Mouse (Mus musculus): ENCODE data around the gene Cenpa. TPM values are rescaled to one million over a fixed set of nuclear protein-coding genes. Genes with fewer than 3 reads are reported as not detected.
"Not testable (repeated sequence)": the region's sequence is repeated elsewhere in the genome, so short reads cannot be mapped to it uniquely, and the experiment has no call there.

The Cenpa gene
- polyA plus RNA-seq, 1 experiment from 2014 or later = 290 TPM

- not testable (repeated sequence) for H3K4me3 ChIP-seq (ENCODE audit: control insufficient read depth in 1 of 2, insufficient read depth in 1 of 2, low read depth in 1 of 2, low read length in 2 of 2); H3K27ac ChIP-seq (replicated peaks in 1 of 2; ENCODE audit: control insufficient read depth in 1 of 2, insufficient read depth in 1 of 2, low read depth in 2 of 2, low read length in 2 of 2); H3K4me1 ChIP-seq (ENCODE audit: control insufficient read depth in 2 of 2, insufficient read depth in 2 of 2, low read length in 2 of 2); ATAC-seq (ENCODE audit: insufficient number of reproducible peaks, insufficient read depth, low FRiP score, low read depth); H3K4me2 ChIP-seq (ENCODE audit: low read length); H3K27me3 ChIP-seq (ENCODE audit: control insufficient read depth, insufficient read depth, low read length); H3K9ac ChIP-seq (ENCODE audit: low read length); H3K9me3 ChIP-seq (ENCODE audit: control insufficient read depth, low read length)
- peaks cover 41% of the 10 kb centered on the region for H3K36me3 ChIP-seq (ENCODE audit: control insufficient read depth, insufficient read depth, low read length)
- 89% methylated on average over 3 of the region's 3 CpGs for WGBS
Observed at GRCm38 (mm10) chr5:30678069-30678468, 11.5 kb downstream of the Cenpa start.

- Histone ChIP-seq H3K36me3 (ENCODE audit: control insufficient read depth, insufficient read depth, low read length) (peaks cover 34% of the 10 kb centered on the region), H3K4me2 (ENCODE audit: low read length) (no peak overlapping the region), H3K9ac (ENCODE audit: low read length) (no peak overlapping the region), H3K4me1 (ENCODE audit: control insufficient read depth in 2 of 2, insufficient read depth in 2 of 2, low read length in 2 of 2) (no peaks in the 10 kb centered on the region), H3K4me3 (ENCODE audit: control insufficient read depth in 1 of 2, insufficient read depth in 1 of 2, low read depth in 1 of 2, low read length in 2 of 2) (no peak overlapping the region), H3K27ac (replicated peaks in 1 of 2; ENCODE audit: control insufficient read depth in 1 of 2, insufficient read depth in 1 of 2, low read depth in 2 of 2, low read length in 2 of 2) (no peak overlapping the region), H3K27me3 (ENCODE audit: control insufficient read depth, insufficient read depth, low read length) (no peaks in the 10 kb centered on the region), H3K9me3 (ENCODE audit: control insufficient read depth, low read length) (no peaks in the 10 kb centered on the region)
- 96% methylated on average over 4 of the region's 4 CpGs for WGBS
- ATAC-seq (ENCODE audit: insufficient number of reproducible peaks, insufficient read depth, low FRiP score, low read depth) = no peak
Observed at GRCm38 (mm10) chr5:30678722-30679296, 12.2 kb downstream of the Cenpa start.

GRCm38 (mm10) chr5:30679593-30679992, 13.0 kb downstream of the Cenpa start:
- H3K4me3 ChIP-seq (ENCODE audit: control insufficient read depth in 1 of 2, insufficient read depth in 1 of 2, low read depth in 1 of 2, low read length in 2 of 2) = no peak overlapping the region
- H3K4me1 ChIP-seq (ENCODE audit: control insufficient read depth in 2 of 2, insufficient read depth in 2 of 2, low read length in 2 of 2) = no peaks in the 10 kb centered on the region
- no peak overlapping the region for H3K4me2 ChIP-seq (ENCODE audit: low read length)
- H3K27me3 ChIP-seq (ENCODE audit: control insufficient read depth, insufficient read depth, low read length) = no peaks in the 10 kb centered on the region
- H3K9me3 ChIP-seq (ENCODE audit: control insufficient read depth, low read length) = no peaks in the 10 kb centered on the region
- H3K9ac ChIP-seq (ENCODE audit: low read length) = no peak overlapping the region
- no peak for ATAC-seq (ENCODE audit: insufficient number of reproducible peaks, insufficient read depth, low FRiP score, low read depth)
- 66% methylated on average over 5 of the region's 5 CpGs for WGBS
- H3K36me3 ChIP-seq (ENCODE audit: control insufficient read depth, insufficient read depth, low read length) = peaks cover 26% of the 10 kb centered on the region
- no peak overlapping the region for H3K27ac ChIP-seq (replicated peaks in 1 of 2; ENCODE audit: control insufficient read depth in 1 of 2, insufficient read depth in 1 of 2, low read depth in 2 of 2, low read length in 2 of 2)

- Histone ChIP-seq H3K36me3 (ENCODE audit: control insufficient read depth, insufficient read depth, low read length) (0 out of 2 replicates have a peak, but pooled peaks cover 3% of the 10 kb centered on the region), H3K9me3 (ENCODE audit: control insufficient read depth, low read length) (no peaks in the 10 kb centered on the region), H3K4me2 (ENCODE audit: low read length) (no peak overlapping the region), H3K4me3 (ENCODE audit: control insufficient read depth in 1 of 2, insufficient read depth in 1 of 2, low read depth in 1 of 2, low read length in 2 of 2) (no peak overlapping the region), H3K27me3 (ENCODE audit: control insufficient read depth, insufficient read depth, low read length) (no peaks in the 10 kb centered on the region), H3K27ac (replicated peaks in 1 of 2; ENCODE audit: control insufficient read depth in 1 of 2, insufficient read depth in 1 of 2, low read depth in 2 of 2, low read length in 2 of 2) (no peak overlapping the region), H3K9ac (ENCODE audit: low read length) (no peak overlapping the region), H3K4me1 (ENCODE audit: control insufficient read depth in 2 of 2, insufficient read depth in 2 of 2, low read length in 2 of 2) (no peaks in the 10 kb centered on the region)
- ATAC-seq (ENCODE audit: insufficient number of reproducible peaks, insufficient read depth, low FRiP score, low read depth) = no peak
- WGBS = 78% methylated on average over 5 of the region's 5 CpGs
Observed at GRCm38 (mm10) chr5:30681970-30682369, 15.4 kb downstream of the Cenpa start.

DNA sequence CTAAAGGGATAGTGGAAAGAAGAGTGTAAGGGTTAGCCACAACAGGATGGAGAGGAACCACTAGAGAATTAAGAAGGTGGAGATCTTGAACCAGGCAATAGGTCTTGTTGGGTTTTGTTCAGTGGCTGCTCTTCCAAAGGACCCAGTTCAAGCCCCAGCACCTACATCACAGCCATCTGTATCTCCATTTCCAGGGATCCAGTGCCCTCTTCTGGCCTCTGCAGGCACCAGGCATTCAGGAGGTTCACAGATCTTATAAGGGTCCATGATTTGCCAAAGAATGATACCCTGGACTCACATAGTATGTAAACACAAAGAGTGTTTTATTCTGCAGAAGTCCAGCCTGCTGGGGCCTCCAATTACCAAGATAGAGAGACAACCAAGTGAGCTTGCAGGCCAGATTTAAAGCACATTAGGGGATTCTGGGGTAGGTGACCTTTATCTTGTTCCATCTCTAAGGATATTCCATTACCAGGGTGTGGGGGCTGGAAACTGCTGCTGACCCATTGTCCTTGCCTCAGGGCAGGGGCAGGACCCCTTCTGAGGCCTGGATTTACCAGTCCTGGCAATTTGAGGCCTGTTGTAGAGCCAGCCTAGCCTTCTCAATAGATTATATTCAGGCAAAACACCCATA, 16.5 kb downstream of the Cenpa start:
- H3K4me3 ChIP-seq (ENCODE audit: control insufficient read depth in 1 of 2, insufficient read depth in 1 of 2, low read depth in 1 of 2, low read length in 2 of 2) = no peak overlapping the region
- no peaks in the 10 kb centered on the region for H3K27me3 ChIP-seq (ENCODE audit: control insufficient read depth, insufficient read depth, low read length)
- no peak overlapping the region for H3K27ac ChIP-seq (replicated peaks in 1 of 2; ENCODE audit: control insufficient read depth in 1 of 2, insufficient read depth in 1 of 2, low read depth in 2 of 2, low read length in 2 of 2)
- no peaks in the 10 kb centered on the region for H3K4me1 ChIP-seq (ENCODE audit: control insufficient read depth in 2 of 2, insufficient read depth in 2 of 2, low read length in 2 of 2)
- no peak for ATAC-seq (ENCODE audit: insufficient number of reproducible peaks, insufficient read depth, low FRiP score, low read depth)
- H3K4me2 ChIP-seq (ENCODE audit: low read length) = no peak overlapping the region
- H3K9ac ChIP-seq (ENCODE audit: low read length) = no peak overlapping the region
- no peaks in the 10 kb centered on the region for H3K36me3 ChIP-seq (ENCODE audit: control insufficient read depth, insufficient read depth, low read length)
- H3K9me3 ChIP-seq (ENCODE audit: control insufficient read depth, low read length) = no peaks in the 10 kb centered on the region

DNA sequence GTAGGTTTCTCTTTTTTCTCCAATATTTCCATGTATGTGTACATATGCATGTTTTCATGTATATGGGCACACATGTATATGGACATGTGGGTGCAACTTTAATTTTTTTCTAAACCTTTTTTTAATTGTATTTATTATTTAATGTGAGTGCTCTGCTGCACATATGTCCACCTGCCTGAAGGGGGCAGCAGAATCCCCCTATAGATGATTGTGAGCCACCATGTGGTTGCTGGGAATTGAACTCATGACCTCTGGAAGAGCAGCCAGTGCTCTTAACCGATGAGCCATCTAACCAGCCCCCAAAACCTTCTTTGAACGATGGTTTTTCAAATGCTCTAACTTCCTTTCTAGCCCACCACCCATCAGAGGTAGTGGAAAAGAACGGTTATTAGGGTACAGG, 17.4 kb downstream of the Cenpa start:
- 75% methylated on average over 3 of the region's 3 CpGs for WGBS
- Histone ChIP-seq H3K9ac (ENCODE audit: low read length) (no peak overlapping the region), H3K27me3 (ENCODE audit: control insufficient read depth, insufficient read depth, low read length) (no peaks in the 10 kb centered on the region), H3K4me2 (ENCODE audit: low read length) (no peak overlapping the region), H3K27ac (replicated peaks in 1 of 2; ENCODE audit: control insufficient read depth in 1 of 2, insufficient read depth in 1 of 2, low read depth in 2 of 2, low read length in 2 of 2) (no peak overlapping the region), H3K9me3 (ENCODE audit: control insufficient read depth, low read length) (no peaks in the 10 kb centered on the region), H3K4me3 (ENCODE audit: control insufficient read depth in 1 of 2, insufficient read depth in 1 of 2, low read depth in 1 of 2, low read length in 2 of 2) (no peak overlapping the region), H3K4me1 (ENCODE audit: control insufficient read depth in 2 of 2, insufficient read depth in 2 of 2, low read length in 2 of 2) (no peaks in the 10 kb centered on the region), H3K36me3 (ENCODE audit: control insufficient read depth, insufficient read depth, low read length) (no peaks in the 10 kb centered on the region)
- no peak for ATAC-seq (ENCODE audit: insufficient number of reproducible peaks, insufficient read depth, low FRiP score, low read depth)

DNA sequence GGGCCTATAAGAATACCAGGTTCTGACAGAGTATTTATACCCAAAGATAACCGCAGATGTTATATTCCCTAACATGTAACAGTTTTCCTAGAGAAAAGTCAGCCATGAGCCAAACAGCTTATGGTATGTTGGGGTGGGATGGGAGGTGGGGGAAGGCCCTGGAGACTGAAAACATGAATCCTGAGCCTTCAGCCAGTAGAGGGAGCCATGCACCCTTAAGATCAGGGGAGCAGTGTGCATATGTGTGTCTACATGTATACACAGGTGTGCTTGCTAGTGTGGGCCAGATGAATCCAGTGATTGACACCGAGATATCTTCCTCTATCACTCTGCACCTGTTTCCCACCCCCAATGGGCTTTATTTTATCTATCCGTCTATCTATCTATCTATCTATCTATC, 20.2 kb downstream of the Cenpa start:
- H3K9me3 ChIP-seq (ENCODE audit: control insufficient read depth, low read length) = no peaks in the 10 kb centered on the region
- no peaks in the 10 kb centered on the region for H3K27me3 ChIP-seq (ENCODE audit: control insufficient read depth, insufficient read depth, low read length)
- H3K27ac ChIP-seq (replicated peaks in 1 of 2; ENCODE audit: control insufficient read depth in 1 of 2, insufficient read depth in 1 of 2, low read depth in 2 of 2, low read length in 2 of 2) = no peak overlapping the region
- H3K9ac ChIP-seq (ENCODE audit: low read length) = no peak overlapping the region
- H3K4me3 ChIP-seq (ENCODE audit: control insufficient read depth in 1 of 2, insufficient read depth in 1 of 2, low read depth in 1 of 2, low read length in 2 of 2) = no peak overlapping the region
- no peaks in the 10 kb centered on the region for H3K36me3 ChIP-seq (ENCODE audit: control insufficient read depth, insufficient read depth, low read length)
- H3K4me2 ChIP-seq (ENCODE audit: low read length) = no peak overlapping the region
- WGBS = 44% methylated on average over 3 of the region's 3 CpGs
- H3K4me1 ChIP-seq (ENCODE audit: control insufficient read depth in 2 of 2, insufficient read depth in 2 of 2, low read length in 2 of 2) = no peaks in the 10 kb centered on the region
- no peak for ATAC-seq (ENCODE audit: insufficient number of reproducible peaks, insufficient read depth, low FRiP score, low read depth)
